Mouse (Mus musculus) MEL (cell line): ENCODE measurements around the gene Dnajc5. TPM values are rescaled to one million over a fixed set of nuclear protein-coding genes. Genes with fewer than 3 reads are reported as not detected.
A peak's percentile ranks its signal among the peaks of the same experiment; 100 is the strongest.

ENCODE experiments used
- DNase-seq: peaks from one replicate; pipeline ENCODE4 v3.0.0; 2011; ENCODE audit warnings: low read depth, low spot score
- H3K27ac ChIP-seq: 2 replicates; pipeline ENCODE4 v1.5.1; 2012; ENCODE audit warnings: low read depth, mild to moderate bottlenecking, control low read depth, low read length, moderate library complexity; ENCODE audit not compliant: control insufficient read depth
- H3K27me3 ChIP-seq, 2 experiments: fragments of 150-350 bp in 1 of 2; sonication (generic) in 1 of 2; 2 replicates each; pipeline ENCODE4 v1.6.1; 2012; ENCODE audit warnings: low read length in 2 of 2, mild to moderate bottlenecking in 2 of 2, improper control_type of control experiment in 1 of 2, moderate library complexity in 1 of 2; ENCODE audit not compliant: insufficient read depth in 2 of 2, control insufficient read depth in 1 of 2
- H3K36me3 ChIP-seq, 2 experiments: 2 replicates each; pipeline ENCODE4 v1.6.1; 2012 to 2014; ENCODE audit warnings: low read length in 2 of 2, improper control_type of control experiment in 1 of 2, inconsistent platforms in 1 of 2, mild to moderate bottlenecking in 1 of 2; ENCODE audit not compliant: insufficient read depth in 2 of 2, control insufficient read depth in 1 of 2
- H3K4me1 ChIP-seq, 2 experiments: fragments of 150-350 bp in 1 of 2; sonication (generic) in 1 of 2; 2 replicates each; pipeline ENCODE4 v1.6.1; 2012; ENCODE audit warnings: low read length in 2 of 2, improper control_type of control experiment in 1 of 2, mild to moderate bottlenecking in 1 of 2; ENCODE audit not compliant: insufficient read depth in 2 of 2, control insufficient read depth in 1 of 2
- H3K4me3 ChIP-seq, 2 experiments: fragments of 150-350 bp in 1 of 2; sonication (generic) in 1 of 2; 2 replicates each; pipeline ENCODE4 v1.5.1; 2012; ENCODE audit warnings: low read depth in 2 of 2, low read length in 2 of 2, mild to moderate bottlenecking in 2 of 2, moderate library complexity in 2 of 2, control low read depth in 1 of 2, improper control_type of control experiment in 1 of 2; ENCODE audit not compliant: control insufficient read depth in 1 of 2, insufficient read depth in 1 of 2
- H3K79me2 ChIP-seq: 2 replicates; pipeline ENCODE4 v1.6.1; 2012; ENCODE audit warnings: mild to moderate bottlenecking, low read length, moderate library complexity; ENCODE audit not compliant: control insufficient read depth, poor library complexity, insufficient read depth
- H3K9ac ChIP-seq: 2 replicates; pipeline ENCODE4 v1.6.1; 2012; ENCODE audit warnings: low read depth, mild to moderate bottlenecking, control low read depth, low read length, moderate library complexity; ENCODE audit not compliant: control insufficient read depth, poor library complexity, severe bottlenecking
- H3K9me3 ChIP-seq: fragments of 150-350 bp; sonication (generic); replicated peaks from 2 replicates; pipeline ENCODE4 v1.6.1; 2012; ENCODE audit warnings: mild to moderate bottlenecking, low read length, improper control_type of control experiment, moderate library complexity; ENCODE audit not compliant: insufficient read depth
- CHD1 ChIP-seq: IDR thresholded peaks from 2 replicates; pipeline ENCODE4 v1.6.1; 2012; ENCODE audit warnings: low read depth, mild to moderate bottlenecking, inconsistent platforms, low read length, improper control_type of control experiment
- CTCF ChIP-seq, 3 experiments: IDR thresholded peaks in 2 of 3; conservative IDR thresholded peaks in 1 of 3; 2 replicates each; pipeline ENCODE4 v1.5.1; 2011 to 2012; ENCODE audit warnings: low read length in 3 of 3, low read depth in 2 of 3, mild to moderate bottlenecking in 2 of 3, improper control_type of control experiment in 1 of 3, inconsistent platforms in 1 of 3, mixed read lengths in 1 of 3, moderate library complexity in 1 of 3; ENCODE audit not compliant: control insufficient read depth in 1 of 3, insufficient read depth in 1 of 3, poor library complexity in 1 of 3, severe bottlenecking in 1 of 3
- E2F4 ChIP-seq: IDR thresholded peaks from 2 replicates; pipeline ENCODE4 v1.6.1; 2011; ENCODE audit warnings: low read depth, low read length, improper control_type of control experiment, borderline replicate concordance
- ELF1 ChIP-seq: IDR thresholded peaks from 2 replicates; pipeline ENCODE4 v1.6.1; 2014; ENCODE audit warnings: low read depth, mild to moderate bottlenecking, inconsistent platforms, low read length, improper control_type of control experiment, moderate library complexity
- EP300 ChIP-seq, 2 experiments: IDR thresholded peaks; 2 replicates each; pipeline ENCODE4 v1.6.1; 2011; ENCODE audit warnings: improper control_type of control experiment in 2 of 2, low read length in 2 of 2, low read depth in 1 of 2, mild to moderate bottlenecking in 1 of 2
- ETS1 ChIP-seq: IDR thresholded peaks from 2 replicates; pipeline ENCODE4 v1.6.1; 2012; ENCODE audit warnings: low read depth, mild to moderate bottlenecking, inconsistent platforms, low read length, improper control_type of control experiment, moderate library complexity
- GABPA ChIP-seq: IDR thresholded peaks from 2 replicates; pipeline ENCODE4 v1.6.1; 2012; ENCODE audit warnings: low read depth, mild to moderate bottlenecking, inconsistent platforms, low read length, improper control_type of control experiment, moderate library complexity
- GATA1 ChIP-seq: IDR thresholded peaks from 2 replicates; pipeline ENCODE4 v1.6.1; 2011; ENCODE audit warnings: low read depth, low read length, improper control_type of control experiment
- HCFC1 ChIP-seq: IDR thresholded peaks from 2 replicates; pipeline ENCODE4 v1.6.1; 2012; ENCODE audit warnings: low read depth, mild to moderate bottlenecking, inconsistent platforms, low read length, improper control_type of control experiment, moderate library complexity
- KAT2A ChIP-seq: conservative IDR thresholded peaks from 2 replicates; pipeline ENCODE4 v1.6.1; 2012; ENCODE audit warnings: low read depth, low read length, improper control_type of control experiment, inconsistent platforms
- MAFK ChIP-seq: IDR thresholded peaks from 2 replicates; pipeline ENCODE4 v1.6.1; 2011; ENCODE audit warnings: low read depth, mild to moderate bottlenecking, low read length, improper control_type of control experiment, borderline replicate concordance
- MAX ChIP-seq: IDR thresholded peaks from 2 replicates; pipeline ENCODE4 v1.6.1; 2011; ENCODE audit warnings: low read length, improper control_type of control experiment
- MXI1 ChIP-seq: IDR thresholded peaks from 2 replicates; pipeline ENCODE4 v1.6.1; 2011; ENCODE audit warnings: mild to moderate bottlenecking, low read depth, low read length, improper control_type of control experiment
- MYB ChIP-seq: IDR thresholded peaks from 2 replicates; pipeline ENCODE4 v1.6.1; 2011; ENCODE audit warnings: mild to moderate bottlenecking, low read depth, low read length, improper control_type of control experiment
- MYC ChIP-seq: IDR thresholded peaks from 2 replicates; pipeline ENCODE4 v1.6.1; 2011; ENCODE audit warnings: low read depth, mild to moderate bottlenecking, low read length, improper control_type of control experiment, moderate library complexity
- POLR2A ChIP-seq, 2 experiments: IDR thresholded peaks; 2 replicates each; pipeline ENCODE4 v1.6.1; 2011 to 2012; ENCODE audit warnings: low read length in 2 of 2, mild to moderate bottlenecking in 2 of 2, control low read depth in 1 of 2, improper control_type of control experiment in 1 of 2, low read depth in 1 of 2, moderate library complexity in 1 of 2; ENCODE audit not compliant: control insufficient read depth in 1 of 2, insufficient read depth in 1 of 2, poor library complexity in 1 of 2
- POLR2AphosphoS5 ChIP-seq: IDR thresholded peaks from 2 replicates; pipeline ENCODE4 v1.6.1; 2012; ENCODE audit warnings: low read depth, borderline replicate concordance, mild to moderate bottlenecking, inconsistent platforms, low read length, moderate library complexity, mixed read lengths
- RAD21 ChIP-seq: IDR thresholded peaks from 2 replicates; pipeline ENCODE4 v1.6.1; 2011; ENCODE audit warnings: mild to moderate bottlenecking, low read depth, low read length, improper control_type of control experiment
- TBP ChIP-seq: IDR thresholded peaks from 2 replicates; pipeline ENCODE4 v1.8.0; 2011; ENCODE audit warnings: low read depth, low read length, improper control_type of control experiment
- UBTF ChIP-seq: IDR thresholded peaks from 2 replicates; pipeline ENCODE4 v1.6.1; 2012; ENCODE audit warnings: low read depth, mild to moderate bottlenecking, inconsistent platforms, low read length, improper control_type of control experiment, moderate library complexity, borderline replicate concordance; ENCODE audit not compliant: insufficient read depth
- USF2 ChIP-seq, 2 experiments: IDR thresholded peaks; 2 replicates each; pipeline ENCODE4 v1.6.1; 2011 to 2012; ENCODE audit warnings: improper control_type of control experiment in 2 of 2, low read length in 2 of 2, borderline replicate concordance in 1 of 2, inconsistent platforms in 1 of 2, low read depth in 1 of 2, mild to moderate bottlenecking in 1 of 2; ENCODE audit not compliant: insufficient read depth in 1 of 2
- ZKSCAN1 ChIP-seq: IDR thresholded peaks from 2 replicates; pipeline ENCODE4 v1.6.1; 2012; ENCODE audit warnings: low read depth, mild to moderate bottlenecking, inconsistent platforms, low read length, improper control_type of control experiment, moderate library complexity
- polyA plus RNA-seq, 2 experiments: library from polyadenylated mRNA; stranded (reverse) in 1 of 2; unstranded in 1 of 2; fragments of >175 nt in 1 of 2; fragments of >200 nt in 1 of 2; gene quantifications; 2 replicates each; pipeline versions ENCODE4 v1.2.1 to v1.2.4; 2012; ENCODE audit warnings: low replicate concordance in 2 of 2, low read depth in 1 of 2; ENCODE audit not compliant: insufficient read length in 2 of 2, insufficient read depth in 1 of 2, missing spikeins in 1 of 2
- total RNA-seq: library from RNA; depleted of rRNA; stranded (reverse); fragments of 300-350 nt; gene quantifications from 2 replicates; pipeline ENCODE4 v1.2.3, GENCODE M21; 2012

The Dnajc5 gene
- total and polyA plus RNA-seq, 3 experiments = 51.9 to 338 (median 57.9) TPM

DNA sequence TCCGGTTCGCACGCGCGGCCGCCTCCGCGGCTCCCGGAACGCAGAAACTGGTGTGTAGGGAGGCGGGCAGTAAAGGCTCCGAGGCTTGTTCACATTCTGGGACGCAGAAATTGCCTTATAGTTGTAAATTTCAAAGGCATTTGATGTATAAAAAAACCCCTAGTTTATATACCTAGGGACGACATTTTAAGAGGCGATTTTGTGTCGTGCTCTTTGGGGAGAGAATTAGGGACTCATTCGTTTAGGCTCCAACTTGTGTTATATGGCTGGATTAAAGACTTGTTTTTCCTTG is 597 bp downstream of the Dnajc5 start:
- no peak for DNase-seq
- Histone ChIP-seq H3K36me3 (peaks cover 20 to 33% of the 10 kb centered on the region in 2 experiments), H3K9ac (peak overlapping the region; percentile 87), H3K4me3 (peak overlapping the region; percentile 70 to 95)
- TF ChIP-seq CTCF (IDR thresholded peaks at IDR 0.05 in 2 of 3, conservative IDR thresholded peaks at IDR 0.05 in 1 of 3; ENCODE audit: control insufficient read depth in 1 of 3, insufficient read depth in 1 of 3, low read depth in 2 of 3, low read length in 3 of 3, poor library complexity in 1 of 3, severe bottlenecking in 1 of 3) (no peak), ELF1 (no peak), POLR2A (IDR thresholded peaks at IDR 0.05; ENCODE audit: control insufficient read depth in 1 of 2, insufficient read depth in 1 of 2, low read depth in 1 of 2, low read length in 2 of 2, poor library complexity in 1 of 2) (no peak), MAX (no peak), E2F4 (no peak), GABPA (no peak), GATA1 (no peak), TBP (no peak), MYC (no peak), CHD1 (no peak), UBTF (no peak), MYB (no peak), MXI1 (no peak), ZKSCAN1 (no peak), POLR2AphosphoS5 (no peak), KAT2A (no peak)
- TF ChIP-seq, all 39 proteins: peak for 0
- H3K27ac ChIP-seq = peak overlapping the region; percentile 77
- no peaks in the 10 kb centered on the region for H3K9me3 ChIP-seq
- H3K4me1 ChIP-seq = peaks cover 10 to 14% of the 10 kb centered on the region in 2 experiments
- H3K27me3 ChIP-seq = no peaks in the 10 kb centered on the region
- peaks cover 47% of the 10 kb centered on the region for H3K79me2 ChIP-seq

DNA sequence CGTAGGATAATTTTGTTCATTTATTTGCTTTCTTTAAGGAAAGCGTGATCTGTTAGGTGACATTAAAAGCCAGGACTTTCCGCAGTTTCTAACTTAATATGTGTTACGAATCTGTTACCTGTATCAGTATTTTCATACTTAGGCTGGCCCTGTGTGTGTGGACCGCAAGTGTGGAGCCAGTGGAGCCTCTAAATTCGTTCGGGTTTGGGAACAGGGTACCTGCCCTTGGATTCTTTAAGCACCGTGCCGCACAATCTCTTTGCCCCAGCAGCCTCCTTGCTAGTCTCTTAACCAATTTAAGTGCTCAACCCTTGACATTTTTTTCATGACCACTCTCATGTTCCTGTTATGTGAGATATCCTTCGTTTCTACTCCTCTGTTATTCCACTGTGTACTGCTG is 1.2 kb downstream of the Dnajc5 start:
- Histone ChIP-seq H3K27me3 (no peaks in the 10 kb centered on the region), H3K4me3 (peak overlapping the region; percentile 70 to 95), H3K9ac (peak overlapping the region; percentile 87), H3K79me2 (peaks cover 51% of the 10 kb centered on the region), H3K27ac (no peak overlapping the region), H3K4me1 (peaks cover 10 to 14% of the 10 kb centered on the region in 2 experiments), H3K9me3 (no peaks in the 10 kb centered on the region), H3K36me3 (peaks cover 22 to 33% of the 10 kb centered on the region in 2 experiments)
- DNase-seq = peak; percentile 39
- TF ChIP-seq MAX (no peak), RAD21 (no peak), HCFC1 (no peak), USF2 (IDR thresholded peaks at IDR 0.05; ENCODE audit: borderline replicate concordance in 1 of 2, insufficient read depth in 1 of 2, low read depth in 1 of 2, low read length in 2 of 2) (no peak), E2F4 (no peak), GABPA (no peak), EP300 (IDR thresholded peaks at IDR 0.05; ENCODE audit: low read depth in 1 of 2, low read length in 2 of 2) (no peak), ETS1 (no peak), MAFK (no peak), UBTF (no peak), KAT2A (no peak), ZKSCAN1 (no peak), POLR2A (IDR thresholded peaks at IDR 0.05; ENCODE audit: control insufficient read depth in 1 of 2, insufficient read depth in 1 of 2, low read depth in 1 of 2, low read length in 2 of 2, poor library complexity in 1 of 2) (no peak), TBP (no peak)
